Mouse (Mus musculus) embryo, embryonic 11 days (tissue): ENCODE data around the gene Icam2.
A peak's percentile ranks its signal among the peaks of the same experiment; 100 is the strongest.
"Not testable (repeated sequence)": the region's sequence is repeated elsewhere in the genome, so short reads cannot be mapped to it uniquely, and the experiment has no call there.

Experiments
- DNase-seq: peaks from one replicate; pipeline ENCODE4 v3.0.0-alpha.2; 2015

The Icam2 gene

DNA sequence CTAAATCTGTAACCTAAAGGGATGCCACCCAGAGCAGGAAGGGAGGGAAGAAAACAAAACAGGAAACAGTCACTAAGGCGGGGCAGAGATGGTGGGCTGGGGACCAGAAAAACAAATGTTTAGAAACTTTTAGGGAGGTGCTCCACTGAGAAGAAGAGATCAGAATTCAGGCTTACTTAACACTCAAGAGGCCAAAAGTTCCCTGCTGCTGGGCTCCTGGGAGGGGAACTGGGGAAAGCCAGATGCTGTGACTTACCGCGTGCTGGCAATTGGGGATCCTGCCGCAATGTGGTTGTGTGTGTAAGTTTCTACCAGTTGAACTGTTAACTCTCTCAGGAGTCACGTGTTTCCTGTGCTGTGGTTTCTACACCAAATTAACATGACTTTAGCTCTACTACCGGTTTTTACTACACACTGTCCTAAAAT, at the start of gene Icam2:
Gene Icam2 (minus strand): TSS at position 285 of the 426 bp plus-strand sequence.
- no peak for DNase-seq

DNA sequence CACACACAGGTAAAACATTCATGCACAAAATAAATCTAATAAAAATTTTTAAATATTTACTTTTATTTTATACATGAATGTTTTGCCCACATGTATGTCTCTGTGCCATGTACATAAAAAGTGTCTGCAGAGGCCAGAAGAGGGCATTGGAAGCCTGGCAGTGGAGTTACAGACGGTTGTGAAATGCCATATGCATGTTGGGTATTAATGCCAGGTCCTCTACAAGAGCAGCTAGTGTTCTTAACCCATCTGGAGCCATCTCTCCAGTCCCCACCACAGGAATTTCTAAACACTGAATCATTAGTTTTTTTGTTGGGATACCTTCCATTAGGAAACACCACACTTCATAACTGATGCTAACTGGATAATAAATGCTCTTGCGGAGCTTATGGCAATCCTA, 49.7 kb upstream of the Icam2 start:
- DNase-seq: no peak

DNA sequence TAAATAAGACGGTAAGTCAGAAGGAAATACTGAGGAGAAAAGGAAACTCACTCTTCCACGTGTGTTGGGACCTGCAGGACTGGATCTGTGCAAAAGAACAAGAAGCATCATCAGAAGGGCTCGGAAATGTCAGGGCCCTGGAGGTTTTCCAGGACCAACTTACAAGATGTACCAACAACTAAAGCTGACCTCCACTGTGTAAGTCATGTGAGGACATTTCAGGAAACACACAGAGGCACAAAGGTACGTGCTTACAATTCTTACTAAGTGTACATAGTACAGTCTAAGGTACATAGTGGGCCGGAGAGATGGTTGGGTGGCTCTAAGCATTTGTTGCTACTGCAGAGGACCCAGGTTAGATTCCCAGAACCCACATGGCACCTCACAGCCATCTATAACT, 49.2 kb upstream of the Icam2 start:
- no peak for DNase-seq

DNA sequence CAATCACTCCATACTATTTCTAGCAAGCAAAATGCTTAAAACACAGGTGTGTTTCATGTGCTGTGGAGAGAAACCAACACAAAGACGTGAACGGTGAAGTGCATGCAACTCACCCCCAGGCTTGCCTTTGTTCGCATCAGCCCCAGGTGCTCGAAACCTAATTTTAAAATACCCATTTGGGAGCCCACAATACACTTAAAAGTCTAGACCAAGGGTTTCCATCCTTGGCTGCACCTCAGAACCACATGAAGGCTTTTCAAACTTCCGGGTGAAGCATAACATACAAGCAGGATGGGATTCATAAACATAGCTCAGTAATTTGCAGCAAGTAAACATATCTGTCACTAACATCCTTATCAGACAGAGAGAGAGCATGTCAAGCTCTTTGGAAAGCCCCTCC, 42.5 kb upstream of the Icam2 start:
- no peak for DNase-seq

DNA sequence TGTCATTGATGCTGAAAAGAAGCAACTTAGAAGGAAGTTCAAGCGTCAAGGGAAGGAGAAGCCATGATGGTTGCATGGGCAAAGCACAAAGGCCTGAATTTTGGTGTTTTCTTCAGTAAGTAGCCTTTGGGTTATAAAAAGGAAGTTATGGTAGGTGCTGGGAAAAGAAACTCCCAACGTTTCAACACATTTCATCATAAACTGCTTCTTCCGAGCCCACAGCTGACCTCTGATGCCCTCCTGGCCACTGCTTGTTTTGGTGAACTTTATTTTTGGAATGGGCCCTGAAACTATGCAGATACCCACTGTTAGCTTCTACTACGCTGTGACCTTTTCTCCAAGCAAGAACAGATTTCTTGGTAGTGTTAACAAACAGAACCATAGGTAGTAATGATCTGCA, 41.8 kb upstream of the Icam2 start:
- no peak for DNase-seq

DNA sequence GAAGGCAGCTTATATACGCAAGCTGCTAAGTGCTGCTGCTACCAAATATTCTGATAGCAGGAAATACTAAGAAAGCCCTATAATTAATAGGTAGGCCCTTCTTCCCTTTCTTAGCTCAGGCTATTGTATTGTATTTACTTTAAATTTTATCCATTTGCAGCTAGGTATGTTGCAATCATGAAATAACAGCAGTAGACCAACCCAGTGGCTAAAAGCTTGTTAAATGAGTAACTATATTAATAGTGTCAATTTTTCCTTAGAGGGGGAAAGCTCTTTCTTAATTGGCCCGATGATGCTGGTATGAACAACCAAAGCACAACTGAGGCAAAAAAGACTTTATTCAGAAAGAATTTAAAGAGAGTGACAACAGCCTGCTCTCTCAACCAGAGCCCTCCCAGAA, 40.7 kb upstream of the Icam2 start:
- no peak for DNase-seq

DNA sequence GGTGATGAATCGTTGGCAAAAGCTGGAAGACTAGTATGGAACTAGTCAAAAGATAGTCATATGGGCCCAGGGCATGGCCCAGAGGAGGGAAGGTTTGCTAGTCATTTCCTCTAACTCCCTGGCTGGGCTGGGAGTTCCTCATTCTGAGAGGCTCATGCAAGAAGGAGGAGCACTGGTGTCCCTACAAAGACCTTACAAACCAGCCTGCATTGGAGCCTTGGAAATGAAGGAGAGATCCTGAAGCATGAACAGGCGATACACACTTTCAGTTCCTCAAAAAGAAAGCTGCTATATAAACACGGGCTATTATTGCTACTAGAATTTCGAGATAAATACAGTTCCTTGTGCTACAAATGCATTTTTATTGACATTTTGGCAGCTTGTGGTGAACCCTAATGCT, 40.2 kb upstream of the Icam2 start:
- DNase-seq: no peak

DNA sequence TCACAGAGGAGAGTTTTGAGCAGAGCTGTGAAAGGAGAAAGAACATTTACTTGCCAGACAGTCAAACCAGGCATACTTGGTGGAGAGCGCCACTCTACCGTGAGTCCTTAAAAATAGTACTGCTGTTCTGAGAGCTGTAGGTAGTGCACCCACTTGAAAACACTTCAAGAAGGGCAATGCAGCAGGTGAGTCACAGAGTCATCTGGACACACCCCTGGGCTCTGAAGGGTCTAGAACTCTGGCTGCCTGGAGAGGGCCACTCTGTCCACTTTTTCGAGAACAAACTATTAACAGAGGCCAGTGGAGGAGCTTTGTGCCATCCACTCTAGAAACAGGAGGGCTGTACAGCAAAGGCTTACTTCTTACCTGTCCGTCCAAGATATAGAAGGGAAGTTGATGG, 38.6 kb upstream of the Icam2 start:
- no peak for DNase-seq

DNA sequence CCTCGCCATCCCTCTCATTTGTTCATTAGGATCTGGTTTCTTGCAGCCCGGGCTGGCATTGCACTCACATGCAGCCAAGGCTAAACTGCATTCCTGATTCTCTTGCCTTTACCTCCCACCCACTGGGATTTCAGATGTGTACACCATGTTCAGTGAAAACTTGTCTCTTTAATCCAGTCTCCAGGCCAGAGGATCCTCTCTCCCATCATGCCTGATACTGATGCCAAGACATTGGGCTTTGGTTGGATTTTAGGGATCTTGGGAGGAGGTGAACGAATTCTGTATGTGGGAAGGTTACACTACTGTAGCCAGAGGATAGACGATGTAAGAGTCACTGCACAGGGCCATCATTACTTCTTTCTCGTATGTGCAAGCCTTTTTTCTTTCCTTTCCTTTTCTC, 37.3 kb upstream of the Icam2 start:
- no peak for DNase-seq

DNA sequence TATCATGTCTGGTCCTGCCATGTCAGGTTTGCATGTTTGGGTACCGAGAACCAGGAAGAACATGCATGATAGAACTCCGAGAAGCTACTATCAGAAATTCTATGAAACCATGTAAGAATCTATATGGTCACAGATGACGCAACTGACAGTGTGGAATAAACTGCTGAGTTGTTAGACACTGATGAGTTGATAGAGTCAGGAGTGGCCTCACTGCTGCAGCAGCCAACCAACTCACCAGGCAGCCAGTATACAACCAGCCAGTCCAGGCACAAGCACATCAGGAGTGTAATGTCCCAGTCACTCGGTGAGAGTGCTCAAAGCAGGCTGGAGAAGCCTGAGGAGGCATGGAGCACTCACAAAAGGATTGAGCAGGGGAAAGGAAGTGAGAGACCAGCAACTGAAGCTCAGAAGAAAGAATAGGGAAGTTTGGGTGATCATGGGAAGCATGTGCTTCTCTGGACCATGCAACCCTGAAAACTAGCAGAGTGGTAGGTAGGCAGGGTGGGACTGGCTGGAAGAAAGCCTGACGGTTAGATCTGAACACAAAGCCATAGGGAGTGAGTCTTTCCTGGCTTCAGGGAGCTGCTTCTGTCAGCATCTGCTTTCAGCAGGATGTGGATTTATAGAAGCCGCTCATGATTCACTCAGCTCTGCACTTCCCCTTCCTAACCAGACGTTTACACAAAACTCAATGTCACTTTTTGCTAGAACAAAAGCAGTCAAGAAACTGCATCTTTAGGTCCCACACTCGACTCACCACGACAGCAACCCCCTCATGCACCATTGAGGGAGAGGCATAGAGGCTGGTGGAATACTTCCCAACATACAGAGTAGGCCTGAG, 31.6 kb upstream of the Icam2 start:
- no peak for DNase-seq

DNA sequence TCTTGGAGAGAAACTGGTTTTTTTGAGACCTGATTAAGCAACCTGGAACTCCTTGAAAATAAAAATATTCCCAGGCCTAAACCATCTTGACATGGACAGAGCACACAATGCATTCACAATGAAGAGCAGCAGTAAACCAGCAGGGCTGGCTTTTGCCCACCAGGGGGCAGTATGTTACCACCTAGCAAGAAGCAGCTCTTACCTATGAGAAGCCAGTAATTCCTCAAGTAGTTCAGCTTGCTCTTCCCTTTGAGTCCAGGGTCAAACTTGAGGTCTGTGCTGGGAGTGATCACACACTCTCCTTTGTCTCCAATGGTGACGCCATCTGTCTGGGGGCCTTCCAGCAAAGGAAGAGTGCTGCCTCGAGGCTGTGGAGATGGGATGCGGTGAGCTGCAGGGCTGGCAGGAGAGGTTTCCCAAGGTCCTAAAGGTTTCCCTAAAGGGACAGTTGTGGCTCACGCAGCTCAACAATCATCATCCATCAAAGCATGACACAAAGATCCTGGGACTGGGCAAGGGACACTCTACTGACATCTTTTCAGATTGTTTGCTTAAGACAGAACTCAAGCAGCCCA, 30.8 kb upstream of the Icam2 start:
- DNase-seq: peak; percentile 87

DNA sequence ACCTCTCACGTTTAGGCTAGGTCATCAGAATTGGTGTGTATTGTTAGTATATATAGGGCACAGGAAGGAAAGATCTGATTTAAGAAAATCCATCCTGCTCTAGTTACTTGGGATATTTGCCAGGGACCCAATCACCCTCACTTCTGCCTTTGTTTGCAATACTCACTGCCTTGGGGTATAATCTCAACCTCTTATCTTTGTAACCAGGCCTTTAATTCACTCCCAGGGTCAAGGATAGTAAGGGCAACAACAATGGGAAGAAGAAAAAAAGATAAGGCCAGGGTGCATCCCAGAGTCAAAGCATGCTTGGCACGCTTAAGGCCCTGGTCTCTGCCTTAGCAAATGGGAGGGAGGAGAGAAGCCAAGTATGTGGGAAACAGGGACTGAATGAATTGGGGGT, 30.0 kb upstream of the Icam2 start:
- DNase-seq: no peak

DNA sequence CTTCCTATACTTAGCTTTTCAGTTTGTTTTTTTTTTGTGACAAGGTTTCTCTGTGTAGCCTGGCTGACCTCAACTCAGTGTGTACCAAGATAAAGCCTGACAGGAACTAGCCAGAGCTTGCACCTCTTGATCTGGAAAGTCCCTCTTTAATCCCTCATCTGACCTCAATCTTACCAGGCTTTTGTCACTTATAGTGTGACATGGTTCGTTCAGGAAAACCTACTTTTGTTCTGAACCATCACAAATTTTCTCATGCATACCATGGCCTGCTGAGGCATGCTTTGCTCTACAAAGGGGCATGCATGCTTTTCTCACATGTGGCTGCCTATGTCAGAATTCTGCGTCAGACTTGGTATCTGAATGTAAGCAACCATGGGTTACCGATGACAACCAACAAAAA, 28.5 kb upstream of the Icam2 start:
- no peak for DNase-seq

DNA sequence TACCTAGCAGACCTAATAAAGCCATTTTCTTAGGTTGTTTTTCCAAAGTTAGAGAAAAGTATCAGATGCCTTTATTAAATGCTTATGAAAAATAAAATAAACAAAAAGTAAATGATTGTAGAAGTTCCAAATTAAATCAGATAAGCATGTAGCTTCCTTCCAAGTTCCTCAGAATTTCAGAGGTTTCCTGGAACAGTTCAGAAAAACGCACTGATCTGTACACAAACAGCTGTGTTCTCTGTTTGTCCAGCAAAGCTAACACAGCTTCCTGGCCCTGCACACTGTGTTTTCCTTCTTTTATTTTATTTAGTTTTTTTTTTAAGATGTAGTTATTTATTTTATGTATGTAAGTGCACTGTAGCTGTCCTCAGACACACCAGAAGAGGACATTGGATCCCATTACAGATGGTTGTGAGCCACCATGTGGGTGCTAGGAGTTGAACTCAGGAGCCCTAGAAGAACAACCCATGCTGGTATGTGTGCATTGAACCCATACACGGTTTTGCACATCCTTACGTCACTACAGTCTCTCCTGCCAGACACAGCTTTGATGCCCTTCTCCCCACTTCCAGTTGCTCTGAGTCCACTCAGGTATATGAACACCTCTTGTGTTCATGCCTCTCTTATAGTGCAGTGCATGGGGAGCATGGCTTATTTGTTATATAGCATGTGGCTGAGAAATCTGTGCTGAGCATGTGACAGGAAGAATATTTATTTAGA, 24.9 kb upstream of the Icam2 start:
- DNase-seq: no peak

DNA sequence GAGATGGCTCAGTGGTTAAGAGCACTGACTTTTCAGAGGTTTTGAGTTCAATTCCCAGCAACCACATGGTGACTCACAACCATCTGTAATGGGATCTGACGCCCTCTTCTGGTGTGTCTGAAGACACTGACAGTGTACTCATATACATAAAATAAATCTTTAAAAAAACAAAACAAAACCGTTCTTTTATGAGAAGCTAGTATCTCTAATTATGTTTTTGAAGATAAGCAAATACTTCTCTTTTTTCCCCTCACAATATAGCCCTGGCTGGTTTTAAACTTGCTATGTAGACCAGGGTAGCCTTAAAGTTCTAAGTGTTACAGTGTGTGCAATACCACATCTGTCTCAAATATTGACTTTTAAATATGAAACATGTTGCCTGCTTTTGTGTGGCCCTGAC, 23.3 kb upstream of the Icam2 start:
- no peak for DNase-seq

DNA sequence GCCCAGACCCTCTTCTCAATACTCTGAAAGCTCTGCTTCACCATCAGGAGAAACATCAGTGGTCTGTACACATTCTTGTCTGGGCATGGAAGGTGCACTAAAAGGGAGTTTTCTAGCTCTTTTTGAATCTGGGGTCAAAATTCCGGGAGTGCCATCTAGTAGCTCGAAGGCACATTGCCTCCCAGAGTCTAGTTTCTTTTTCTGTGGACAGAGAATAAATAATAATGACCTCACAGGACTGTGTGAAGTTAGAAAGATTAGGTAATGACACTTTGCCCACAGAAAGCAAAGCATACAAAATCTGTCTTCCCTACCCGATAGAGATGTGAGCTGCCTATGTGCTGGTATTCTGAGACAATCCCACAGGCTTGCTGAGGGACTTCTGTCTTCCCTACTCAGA, 22.6 kb upstream of the Icam2 start:
- DNase-seq: no peak

DNA sequence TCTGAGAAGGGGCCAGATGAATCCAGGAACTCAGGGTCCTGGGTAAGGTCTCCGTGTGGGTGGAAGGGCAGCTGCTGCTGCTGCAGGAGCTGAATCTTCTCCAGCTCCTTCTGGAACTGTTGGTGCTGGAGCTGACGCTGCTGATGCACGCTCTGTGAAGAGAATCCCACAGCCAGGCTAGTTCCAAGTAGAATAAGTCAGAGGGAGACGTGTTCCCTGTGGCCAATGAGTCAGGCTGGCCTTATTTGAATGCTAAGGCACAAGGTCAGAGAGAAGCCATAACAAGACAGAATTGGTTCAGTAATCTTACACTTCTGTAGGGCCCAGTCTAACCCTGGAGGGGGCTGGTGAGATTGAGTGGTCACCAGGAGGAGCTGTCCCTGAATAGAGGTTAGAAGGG, 22.1 kb upstream of the Icam2 start:
- no peak for DNase-seq

DNA sequence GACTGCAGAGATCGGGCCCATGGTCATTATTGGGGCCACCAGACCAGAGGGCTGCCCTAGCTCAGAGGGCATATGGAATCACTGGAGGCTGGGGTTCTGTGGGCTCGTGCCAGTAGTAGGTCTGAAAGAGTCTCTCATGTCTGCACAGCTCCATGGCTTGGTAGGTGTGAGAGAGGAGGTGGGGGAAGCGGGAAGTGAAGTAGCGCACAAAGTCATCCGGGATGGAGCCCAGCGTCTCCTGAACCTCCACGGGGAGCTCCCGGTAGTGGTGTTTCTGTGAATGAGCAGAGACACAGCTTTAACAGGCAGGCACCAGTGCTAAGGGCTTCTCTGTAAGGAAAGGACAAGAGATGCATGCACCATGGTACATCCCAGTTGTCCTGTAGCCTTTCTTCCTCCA, 10.6 kb upstream of the Icam2 start:
- no peak for DNase-seq

DNA sequence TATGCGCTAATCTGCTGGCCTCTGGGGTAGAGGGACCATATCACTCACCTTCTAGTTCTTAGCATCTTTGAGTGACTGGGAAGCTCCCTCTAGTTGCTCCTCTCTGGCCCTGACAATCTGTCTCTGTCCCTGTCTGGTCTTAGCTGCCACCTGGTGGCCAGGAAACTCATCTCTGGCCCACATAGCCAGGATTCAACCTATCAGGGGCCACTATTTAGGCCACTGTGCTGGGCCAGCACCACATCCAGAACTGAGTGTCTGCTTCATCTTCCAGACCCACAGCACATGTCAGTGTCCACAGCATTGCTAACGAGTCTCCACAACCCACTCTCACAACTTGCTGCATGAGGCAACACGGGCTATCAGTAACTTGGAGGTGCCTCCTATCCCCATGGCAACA, 9.8 kb upstream of the Icam2 start:
- peak; percentile 19 for DNase-seq

DNA sequence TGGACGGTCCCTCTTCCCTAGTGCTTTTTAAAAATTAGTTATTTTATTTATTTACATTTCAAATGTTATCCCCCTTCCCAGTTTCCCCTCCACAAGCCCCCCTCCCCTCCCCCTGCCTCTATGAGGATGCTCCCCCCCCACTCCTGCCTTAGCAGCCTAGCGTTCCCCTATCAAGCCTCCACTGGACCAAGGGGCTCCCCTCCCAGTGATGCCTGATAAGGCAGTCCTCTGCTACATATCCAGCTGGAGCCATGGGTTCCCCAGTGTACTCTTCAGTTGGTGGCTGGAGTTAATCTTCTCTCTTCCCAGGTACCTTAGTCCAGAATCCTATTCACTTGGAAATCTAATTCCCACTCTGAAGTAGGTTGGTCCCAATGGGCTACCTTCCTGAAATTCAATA, 6.2 kb upstream of the Icam2 start:
- not testable (repeated sequence) for DNase-seq

DNA sequence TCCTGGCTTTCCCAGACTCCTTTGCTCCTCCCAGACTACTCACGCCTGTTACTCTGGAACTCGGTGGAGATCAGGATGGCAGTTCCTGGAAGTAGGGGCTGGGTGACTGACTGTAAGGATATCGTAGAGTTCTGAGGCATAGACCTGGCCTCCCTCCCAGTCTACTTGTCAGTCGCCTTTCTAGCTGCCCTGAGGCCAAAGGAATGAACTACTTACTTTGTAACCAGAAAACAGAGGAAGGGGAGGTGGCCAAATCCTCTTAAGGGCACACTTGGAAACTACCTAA, 5.4 kb upstream of the Icam2 start:
- DNase-seq: no peak

DNA sequence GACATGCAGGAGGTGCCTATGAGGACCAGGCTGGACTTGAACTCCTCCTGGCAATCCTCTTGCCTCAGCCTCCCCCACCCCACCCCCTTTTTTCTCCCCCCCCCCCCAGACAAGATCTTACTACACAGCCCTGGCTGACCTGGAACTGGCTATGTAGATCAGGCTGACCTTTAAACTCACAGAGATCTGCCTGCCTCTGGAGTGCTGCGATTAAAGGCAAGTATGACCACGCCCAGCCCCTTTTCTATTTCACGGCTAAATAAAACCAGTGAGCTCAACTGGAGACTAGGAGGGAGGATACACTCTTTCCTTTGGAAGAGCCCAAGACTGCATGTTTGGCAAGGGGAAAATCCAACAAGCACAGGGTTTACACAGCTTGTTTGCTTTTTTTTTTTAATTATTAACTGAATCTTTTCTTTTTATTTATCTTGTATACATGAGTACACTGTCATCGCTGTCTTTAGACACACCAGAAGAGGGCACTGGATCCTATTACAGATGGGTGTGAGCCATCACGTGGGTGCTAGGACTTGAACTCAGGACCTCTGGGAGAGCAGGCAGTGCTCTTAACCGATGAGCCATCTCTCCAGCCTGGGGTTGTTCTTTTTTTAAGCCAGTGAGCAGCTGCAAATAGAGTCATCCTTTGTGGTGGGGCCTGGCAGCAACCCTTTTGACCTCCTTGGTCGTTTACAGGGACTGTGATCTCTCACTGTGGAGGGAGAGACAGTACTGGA, 4.9 kb upstream of the Icam2 start:
- no peak for DNase-seq

DNA sequence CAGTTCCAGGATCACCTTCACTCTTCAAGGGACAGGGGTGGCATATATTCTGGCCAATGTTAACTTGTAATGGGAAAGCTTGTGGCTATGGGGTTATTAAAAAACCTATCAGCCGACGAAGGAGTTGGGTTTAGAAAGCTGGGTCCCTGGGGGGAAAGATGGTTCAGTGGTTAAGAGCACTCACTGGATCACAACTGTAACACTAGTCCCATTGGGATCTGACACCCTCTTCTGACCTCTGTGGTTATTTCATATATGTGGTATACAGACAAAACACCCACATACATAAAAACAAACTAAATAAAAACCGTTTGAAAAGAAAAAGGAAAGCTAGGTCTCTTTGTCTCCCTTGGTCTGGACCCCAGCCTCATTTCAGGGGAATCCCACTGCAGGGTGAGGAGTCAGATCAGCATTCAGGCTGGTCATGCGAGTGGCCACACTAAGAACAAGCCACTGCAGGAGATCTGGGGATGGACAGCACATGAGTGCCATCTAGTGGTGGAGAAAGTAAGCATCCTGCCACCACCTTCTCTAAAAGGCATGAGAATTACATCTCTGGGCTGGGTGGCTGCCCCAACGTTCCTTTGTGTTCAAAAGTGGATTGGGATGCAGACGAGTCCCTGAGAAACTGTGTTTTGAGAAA, 3.8 kb upstream of the Icam2 start:
- DNase-seq: peak; percentile 83
